Mouse (Mus musculus) ES-E14 (cell line): ENCODE results near the gene Cblb. TPM values are rescaled to one million over a fixed set of nuclear protein-coding genes. Genes with fewer than 3 reads are reported as not detected.

Source experiments
- DNase-seq: peaks from one replicate; pipeline ENCODE4 v3.0.0-alpha.2; 2013; ENCODE audit warnings: low read depth, low spot score
- H3K27ac ChIP-seq: 2 replicates; pipeline ENCODE4 v1.5.1; 2012; ENCODE audit warnings: low read depth, mild to moderate bottlenecking, low read length, moderate library complexity, mixed read lengths; ENCODE audit not compliant: poor library complexity, insufficient read depth, severe bottlenecking
- H3K36me3 ChIP-seq: 2 replicates; pipeline ENCODE4 v1.6.1; 2012; ENCODE audit warnings: mild to moderate bottlenecking, low read length, moderate library complexity, mixed read lengths; ENCODE audit not compliant: control insufficient read depth, poor library complexity, insufficient read depth, severe bottlenecking
- H3K4me1 ChIP-seq, 2 experiments: fragments of 150-350 bp in 1 of 2; sonication (generic) in 1 of 2; 2 replicates each; pipeline ENCODE4 v1.6.1; 2012; ENCODE audit warnings: low read length in 2 of 2, mild to moderate bottlenecking in 1 of 2, mixed read lengths in 1 of 2; ENCODE audit not compliant: control insufficient read depth in 2 of 2, insufficient read depth in 2 of 2, poor library complexity in 1 of 2
- H3K4me3 ChIP-seq, 2 experiments: fragments of 150-350 bp in 1 of 2; sonication (generic) in 1 of 2; 2 replicates each; pipeline ENCODE4 v1.5.1; 2012; ENCODE audit warnings: low read length in 2 of 2, low read depth in 1 of 2, mild to moderate bottlenecking in 1 of 2, mixed read lengths in 1 of 2; ENCODE audit not compliant: insufficient read depth in 1 of 2, poor library complexity in 1 of 2, severe bottlenecking in 1 of 2
- H3K9ac ChIP-seq: 2 replicates; pipeline ENCODE4 v1.6.1; 2012; ENCODE audit warnings: low read depth, mild to moderate bottlenecking, low read length, mixed read lengths; ENCODE audit not compliant: poor library complexity, insufficient read depth, severe bottlenecking
- H3K9me3 ChIP-seq: fragments of 150-350 bp; sonication (generic); 2 replicates; pipeline ENCODE4 v1.6.1; 2012; ENCODE audit warnings: low read depth, mild to moderate bottlenecking, low read length; ENCODE audit not compliant: control insufficient read depth, insufficient read depth
- CHD2 ChIP-seq: IDR thresholded peaks from 2 replicates; pipeline ENCODE4 v1.6.1; 2014; ENCODE audit warnings: mild to moderate bottlenecking, low read depth, low read length, inconsistent platforms
- HCFC1 ChIP-seq: IDR thresholded peaks from 2 replicates; pipeline ENCODE4 v1.6.1; 2012; ENCODE audit warnings: low read length, inconsistent platforms, borderline replicate concordance; ENCODE audit not compliant: insufficient read depth
- MAFK ChIP-seq: IDR thresholded peaks from 2 replicates; pipeline ENCODE4 v1.6.1; 2014; ENCODE audit warnings: mild to moderate bottlenecking, low read depth, low read length, inconsistent platforms; ENCODE audit not compliant: insufficient read depth
- ZC3H11A ChIP-seq: IDR thresholded peaks from 2 replicates; pipeline ENCODE4 v1.6.1; 2012; ENCODE audit warnings: low read depth, mild to moderate bottlenecking, inconsistent platforms, low read length, borderline replicate concordance
- ZNF384 ChIP-seq: IDR thresholded peaks from 2 replicates; pipeline ENCODE4 v1.6.1; 2012; ENCODE audit warnings: low read depth, low read length, inconsistent platforms
- in situ Hi-C, 2 experiments: fragments of 600-800 bp; cut with MboI; formaldehyde crosslinking; loops; one replicate each; pipeline ENCODE4 v1.15.1; 2025; ENCODE audit warnings: low sequenced_read_pairs in 2 of 2, inconsistent platforms in 1 of 2; ENCODE audit not compliant: unreplicated experiment in 2 of 2
- total RNA-seq: library from RNA; depleted of rRNA; stranded (reverse); fragments of 300-350 nt; gene quantifications from 2 replicates; pipeline ENCODE4 v1.2.3, GENCODE M21; 2012

Cblb gene
- total RNA-seq, 1 experiment = 5.1 TPM

GRCm38 (mm10) chr16:52210844-52211606 is 180.0 kb downstream of the Cblb start:
- Histone ChIP-seq H3K9ac (no peak overlapping the region), H3K4me3 (no peak overlapping the region), H3K4me1 (no peaks in the 10 kb centered on the region), H3K36me3 (no peaks in the 10 kb centered on the region), H3K27ac (no peak overlapping the region), H3K9me3 (no peaks in the 10 kb centered on the region)
- DNase-seq = no peak
- TF ChIP-seq MAFK = no peak
- TF ChIP-seq HCFC1 = no peak
- TF ChIP-seq ZC3H11A = no peak
- TF ChIP-seq CHD2 = no peak
- no peak for TF ChIP-seq ZNF384
- in situ Hi-C loops = no loop called here

DNA sequence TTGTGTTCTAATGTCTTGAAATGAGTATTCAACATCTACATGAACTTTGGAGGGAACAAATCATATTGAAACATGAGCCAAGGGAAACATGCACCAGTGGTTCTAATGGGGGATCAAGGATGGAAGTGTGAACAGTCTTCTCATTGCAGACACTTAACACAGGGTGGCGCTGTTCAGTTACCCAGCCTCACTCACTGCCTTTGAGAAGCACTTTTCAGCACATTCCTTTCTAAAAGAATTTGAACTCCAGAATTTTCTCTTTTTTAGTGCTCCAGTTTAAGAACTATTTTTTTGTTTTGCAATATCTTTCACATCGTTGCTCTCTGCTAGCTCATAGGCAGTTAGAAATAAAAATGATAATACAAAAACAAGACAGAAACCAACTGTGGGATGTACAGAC is 188.0 kb downstream of the Cblb start:
- in situ Hi-C loops = no loop called here
- H3K9ac ChIP-seq = no peak overlapping the region
- H3K4me3 ChIP-seq = no peak overlapping the region
- TF ChIP-seq ZNF384 = no peak
- H3K36me3 ChIP-seq = no peaks in the 10 kb centered on the region
- DNase-seq = peak; percentile 28
- H3K4me1 ChIP-seq = no peaks in the 10 kb centered on the region
- no peaks in the 10 kb centered on the region for H3K9me3 ChIP-seq
- no peak overlapping the region for H3K27ac ChIP-seq

DNA sequence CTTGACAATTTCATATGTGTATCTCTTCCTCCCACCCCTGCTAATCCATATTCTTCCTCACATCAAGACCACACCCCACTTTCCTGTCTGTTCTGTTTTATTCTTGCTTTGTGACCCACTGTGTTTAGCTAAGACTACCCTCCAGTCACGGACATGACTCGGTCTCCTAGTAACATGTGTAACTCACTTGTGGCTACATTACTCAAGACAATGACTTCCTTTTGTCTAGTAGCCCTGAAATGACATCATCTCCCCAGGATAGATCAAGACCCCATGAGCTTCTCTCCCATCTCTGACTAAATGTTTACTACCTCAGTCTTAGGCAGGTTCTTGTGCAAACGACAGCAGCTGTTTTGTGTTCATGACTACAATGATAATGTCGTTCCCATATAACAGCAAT is 191.9 kb downstream of the Cblb start:
- Histone ChIP-seq H3K27ac (no peak overlapping the region), H3K4me3 (no peak overlapping the region), H3K9ac (no peak overlapping the region), H3K36me3 (no peaks in the 10 kb centered on the region), H3K4me1 (no peaks in the 10 kb centered on the region), H3K9me3 (no peaks in the 10 kb centered on the region)
- TF ChIP-seq HCFC1 = no peak
- TF ChIP-seq ZC3H11A = no peak
- no peak for TF ChIP-seq MAFK
- TF ChIP-seq ZNF384 = no peak
- TF ChIP-seq CHD2 = no peak
- in situ Hi-C loops = no loop called here
- no peak for DNase-seq

DNA sequence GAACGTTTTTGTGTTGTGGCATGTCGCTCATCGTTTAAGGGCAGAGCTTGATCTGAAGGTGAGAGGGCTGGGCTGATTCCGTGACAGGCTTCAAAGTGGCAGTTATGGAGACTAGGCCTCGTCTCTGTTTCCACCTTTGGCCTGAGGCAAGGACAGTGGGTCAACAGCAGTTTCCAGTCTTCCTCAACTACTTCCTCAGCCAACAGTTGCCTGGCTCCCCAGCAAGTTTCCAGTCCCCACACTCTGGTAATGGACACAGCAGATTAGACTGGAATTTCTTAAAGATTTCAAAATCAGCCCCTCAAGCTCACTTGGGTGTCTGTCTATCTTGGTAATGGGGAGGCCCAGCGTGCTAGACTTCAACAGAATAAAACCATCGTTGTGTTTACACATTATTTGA is 198.4 kb downstream of the Cblb start:
- Histone ChIP-seq H3K9ac (no peak overlapping the region), H3K4me1 (peaks cover 0 to 2% of the 10 kb centered on the region in 2 experiments; a peak in 1 of 4 replicates), H3K27ac (no peak overlapping the region), H3K9me3 (no peaks in the 10 kb centered on the region), H3K4me3 (no peak overlapping the region), H3K36me3 (no peaks in the 10 kb centered on the region)
- TF ChIP-seq MAFK (no peak), ZNF384 (no peak)
- no peak for DNase-seq
- in situ Hi-C loops = no loop called here

DNA sequence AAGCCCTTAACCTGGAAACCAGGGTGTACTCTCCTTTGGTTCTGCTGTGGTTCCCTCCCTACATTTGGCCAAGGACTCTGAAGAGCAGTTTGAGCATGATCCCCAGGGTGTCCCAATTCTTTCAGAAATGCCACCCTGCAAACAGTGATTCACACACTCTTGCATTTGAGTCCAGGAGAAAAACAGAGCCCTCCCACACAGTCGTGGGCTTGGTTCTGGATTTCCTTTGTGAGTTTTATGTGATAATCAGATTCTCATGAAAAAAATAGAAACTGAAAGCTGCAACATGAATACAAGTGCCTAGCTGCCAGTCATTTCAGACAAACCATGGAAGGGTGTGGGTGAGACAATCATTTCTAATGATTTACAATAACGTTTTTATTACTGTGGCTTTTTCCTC is 198.9 kb downstream of the Cblb start:
- no peak overlapping the region for H3K27ac ChIP-seq
- in situ Hi-C loops = no loop called here

More for the DNA sequence above, 198.9 kb downstream of the Cblb start:
- H3K9ac ChIP-seq = no peak overlapping the region
- TF ChIP-seq ZC3H11A = no peak
- TF ChIP-seq ZNF384 = no peak
- TF ChIP-seq HCFC1 = no peak
- TF ChIP-seq CHD2 = no peak
- TF ChIP-seq MAFK = no peak
- H3K4me3 ChIP-seq = no peak overlapping the region
- no peak for DNase-seq
- H3K36me3 ChIP-seq = no peaks in the 10 kb centered on the region
- peaks cover 0 to 2% of the 10 kb centered on the region in 2 experiments; a peak in 1 of 4 replicates for H3K4me1 ChIP-seq
- no peaks in the 10 kb centered on the region for H3K9me3 ChIP-seq
